Mouse (Mus musculus) neural tube, embryonic 11.5 days (tissue): ENCODE data around the gene Mrpl23. TPM values are rescaled to one million over a fixed set of nuclear protein-coding genes. Genes with fewer than 3 reads are reported as not detected.
A peak's percentile ranks its signal among the peaks of the same experiment; 100 is the strongest.

Experiments used
- ATAC-seq: fragments of 200-750 bp; cut with Nextera tagmentation; 2 replicates; pipeline ENCODE4 v1.8.0; 2017; ENCODE audit warnings: moderate number of reproducible peaks, mild to moderate bottlenecking, moderate TSS enrichment, moderate library complexity; ENCODE audit not compliant: insufficient read depth, low FRiP score, low TSS enrichment
- DNase-seq: peaks from one replicate; pipeline ENCODE4 v3.0.0-alpha.2; 2015; ENCODE audit warnings: low spot score
- H3K27ac ChIP-seq: fragments of 300-500 bp; sonication (generic); 2 replicates; pipeline ENCODE4 v1.5.1; 2014; ENCODE audit warnings: low read depth, mild to moderate bottlenecking, low read length
- H3K27me3 ChIP-seq: fragments of 300-500 bp; sonication (generic); 2 replicates; pipeline ENCODE4 v1.6.1; 2014; ENCODE audit warnings: mild to moderate bottlenecking, low read length, mixed read lengths; ENCODE audit not compliant: control insufficient read depth, insufficient read depth
- H3K36me3 ChIP-seq: fragments of 300-500 bp; sonication (generic); 2 replicates; pipeline ENCODE4 v1.6.1; 2014; ENCODE audit warnings: mild to moderate bottlenecking, low read length, moderate library complexity, mixed read lengths; ENCODE audit not compliant: control insufficient read depth, insufficient read depth
- H3K4me1 ChIP-seq: fragments of 300-500 bp; sonication (generic); 2 replicates; pipeline ENCODE4 v1.6.1; 2014; ENCODE audit warnings: low read length, mixed read lengths; ENCODE audit not compliant: control insufficient read depth, insufficient read depth
- H3K4me2 ChIP-seq: fragments of 300-500 bp; sonication (generic); 2 replicates; pipeline ENCODE4 v1.6.1; 2014; ENCODE audit warnings: low read depth, mild to moderate bottlenecking, moderate library complexity
- H3K4me3 ChIP-seq: fragments of 300-500 bp; sonication (generic); 2 replicates; pipeline ENCODE4 v1.5.1; 2014; ENCODE audit warnings: low read depth, low read length
- H3K9ac ChIP-seq: fragments of 300-500 bp; sonication (generic); 2 replicates; pipeline ENCODE4 v1.6.1; 2014; ENCODE audit warnings: mild to moderate bottlenecking, low read length
- H3K9me3 ChIP-seq: fragments of 300-500 bp; sonication (generic); 2 replicates; pipeline ENCODE4 v1.6.1; 2016; ENCODE audit warnings: low read length; ENCODE audit not compliant: control insufficient read depth
- WGBS: fragments of 180-500 bp; shearing (Covaris S2); extraction: QIAGEN DNeasy Blood & Tissue Kit; methylation state at CpG from one replicate; pipeline ENCODE4 v1.1.7; 2014; 5-methylcytosine and 5-hydroxymethylcytosine counted together
- polyA plus RNA-seq: library from polyadenylated mRNA; unstranded; fragments of >200 nt; fragmentation: Nextera tagmentation; extraction: Ambion mirVana; gene quantifications from 2 replicates; pipeline ENCODE4 v1.2.1, GENCODE M21; 2014

The Mrpl23 gene
- polyA plus RNA-seq, 1 experiment from 2014 or later: 10.6 TPM

DNA sequence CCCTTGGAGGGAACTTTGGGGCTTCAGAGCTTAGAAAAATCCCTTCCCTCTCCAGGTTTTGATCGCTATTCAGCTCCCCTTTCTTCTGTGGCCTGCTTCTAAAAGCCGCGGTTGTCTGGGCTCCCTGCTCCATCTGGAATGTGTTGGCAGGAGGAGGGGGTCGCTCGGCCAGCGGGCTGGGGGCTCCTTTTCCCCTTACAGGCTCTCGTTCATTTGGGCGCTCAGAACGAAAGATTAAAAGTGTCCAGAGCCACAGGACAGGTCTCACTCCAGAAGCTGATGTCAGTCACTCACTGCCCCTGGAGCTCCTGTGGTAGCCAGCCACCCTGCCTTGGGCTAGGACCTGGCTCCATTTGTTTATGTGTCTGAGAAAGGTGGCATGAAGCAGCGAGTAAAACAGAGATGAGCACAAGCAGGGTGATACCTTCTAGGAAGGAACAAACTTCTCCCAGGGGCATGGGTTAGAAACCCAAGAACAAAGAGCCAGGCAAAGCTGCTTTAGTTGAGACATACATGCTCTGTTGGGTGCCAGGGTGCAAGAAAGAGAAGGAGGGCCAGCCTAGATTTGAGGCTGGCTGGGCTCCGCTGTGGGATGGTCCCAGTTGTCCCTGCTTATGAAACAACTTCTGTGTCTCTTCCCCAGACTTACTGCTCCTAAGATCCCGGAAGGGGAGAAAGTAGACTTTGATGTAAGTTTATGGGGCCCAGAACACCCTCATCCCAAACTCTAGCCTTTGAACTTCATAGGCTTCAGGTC, 22.3 kb upstream of the Mrpl23 start:
- Histone ChIP-seq H3K27me3 (peaks cover 6% of the 10 kb centered on the region; the same call in 1 of the 2 replicates), H3K36me3 (no peaks in the 10 kb centered on the region), H3K9ac (peak overlapping the region; percentile 7; the same call in 1 of the 2 replicates), H3K27ac (peak overlapping the region; percentile 83), H3K4me3 (no peak overlapping the region; the same call in 1 of the 2 replicates), H3K4me2 (peak overlapping the region; percentile 22; the same call in 1 of the 2 replicates), H3K4me1 (peaks cover 23% of the 10 kb centered on the region), H3K9me3 (no peaks in the 10 kb centered on the region)
- DNase-seq (peak; percentile 76), ATAC-seq (no peak)
- 7% methylated on average over 12 of the region's 12 CpGs for WGBS

DNA sequence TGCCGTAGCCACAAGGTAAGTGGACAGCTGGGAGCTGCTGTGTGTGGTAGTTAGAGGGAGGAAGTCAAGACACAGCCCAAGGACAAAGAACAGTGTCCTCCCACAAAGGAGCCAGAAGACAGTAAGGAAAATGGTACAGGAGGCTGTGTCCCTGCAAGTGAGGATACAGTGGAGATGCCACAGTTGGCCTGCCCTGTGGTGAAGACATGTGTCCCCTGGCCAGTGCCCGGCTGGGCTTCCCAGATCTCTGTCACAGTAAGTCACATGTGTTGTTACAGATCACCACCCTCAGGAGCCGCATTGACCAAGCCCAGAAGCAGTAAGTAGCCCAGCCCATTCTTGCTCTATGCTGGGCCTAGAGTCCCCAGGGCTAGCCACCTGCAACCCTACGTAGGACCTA, 18.4 kb upstream of the Mrpl23 start:
- no peak for DNase-seq
- Histone ChIP-seq H3K9ac (no peak overlapping the region), H3K4me3 (no peak overlapping the region), H3K36me3 (no peaks in the 10 kb centered on the region), H3K27me3 (0 out of 2 replicates have a peak, but pooled peaks cover 3% of the 10 kb centered on the region), H3K9me3 (no peaks in the 10 kb centered on the region), H3K4me1 (peaks cover 25% of the 10 kb centered on the region), H3K4me2 (no peak overlapping the region), H3K27ac (no peak overlapping the region)
- 83% methylated on average over 4 of the region's 4 CpGs for WGBS
- ATAC-seq: no peak

DNA sequence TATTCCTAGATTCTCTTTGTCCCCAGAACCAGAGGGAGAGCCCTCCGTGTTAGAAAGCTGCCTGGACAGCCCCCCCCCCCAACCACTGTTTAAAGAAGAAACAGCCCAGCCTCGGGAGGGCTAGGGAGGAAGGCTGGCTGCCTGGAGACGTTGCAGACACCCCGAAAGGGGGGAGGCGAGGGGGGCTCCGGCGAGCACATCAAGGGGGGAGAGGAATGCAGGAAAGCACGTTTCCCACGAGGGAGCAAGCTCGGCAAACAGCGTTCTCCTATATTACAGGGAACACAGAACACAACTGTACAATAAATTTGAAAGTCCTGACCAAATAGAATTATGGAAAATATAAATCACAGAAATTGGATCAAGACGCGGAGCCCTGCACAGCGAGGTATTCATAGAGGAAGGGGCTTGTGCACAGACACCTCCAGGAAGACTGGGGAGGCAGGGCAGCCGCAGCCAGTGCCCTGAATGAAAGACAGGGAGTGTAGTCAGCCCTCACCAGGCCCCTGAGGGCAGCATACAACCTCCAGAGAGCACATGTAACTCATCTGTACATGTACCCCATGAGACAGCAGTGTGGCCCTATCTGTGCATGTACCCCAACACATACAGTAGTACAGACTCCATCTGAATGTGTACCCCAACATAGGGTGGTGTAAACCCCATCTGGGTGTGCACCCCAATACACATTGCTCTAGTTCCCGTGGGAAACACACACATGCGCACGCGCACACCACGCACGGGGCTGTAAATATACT, 16.1 kb upstream of the Mrpl23 start:
- Histone ChIP-seq H3K4me1 (peaks cover 10% of the 10 kb centered on the region), H3K4me2 (no peak overlapping the region), H3K36me3 (no peaks in the 10 kb centered on the region), H3K9ac (no peak overlapping the region), H3K9me3 (no peaks in the 10 kb centered on the region), H3K27me3 (0 out of 2 replicates have a peak, but pooled peaks cover 3% of the 10 kb centered on the region), H3K27ac (peak overlapping the region; percentile 5; the same call in 1 of the 2 replicates), H3K4me3 (no peak overlapping the region)
- ATAC-seq (no peak), DNase-seq (peak; percentile 39)
- WGBS: 53% methylated on average over 21 of the region's 21 CpGs

DNA sequence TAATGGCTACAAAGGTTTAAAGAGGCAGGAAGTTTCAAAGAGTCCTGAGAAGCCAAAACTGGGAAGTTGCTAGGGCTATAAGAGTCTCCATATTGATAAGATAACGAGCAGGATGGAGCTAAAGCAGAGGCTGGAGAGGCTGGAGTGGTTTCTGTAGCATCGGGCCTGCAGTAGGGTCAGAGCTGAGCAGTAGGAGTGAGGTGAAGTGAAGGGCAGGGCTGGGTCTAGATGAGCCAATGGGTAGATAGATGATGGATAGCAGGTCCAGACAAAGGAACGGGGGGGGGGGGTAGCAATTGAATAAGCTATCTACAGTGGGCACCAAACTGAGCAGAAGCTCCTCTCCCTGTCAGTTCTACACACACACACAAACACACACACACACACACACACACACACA, 15.0 kb upstream of the Mrpl23 start:
- no peak for ATAC-seq
- H3K4me1 ChIP-seq: peaks cover 10% of the 10 kb centered on the region

DNA sequence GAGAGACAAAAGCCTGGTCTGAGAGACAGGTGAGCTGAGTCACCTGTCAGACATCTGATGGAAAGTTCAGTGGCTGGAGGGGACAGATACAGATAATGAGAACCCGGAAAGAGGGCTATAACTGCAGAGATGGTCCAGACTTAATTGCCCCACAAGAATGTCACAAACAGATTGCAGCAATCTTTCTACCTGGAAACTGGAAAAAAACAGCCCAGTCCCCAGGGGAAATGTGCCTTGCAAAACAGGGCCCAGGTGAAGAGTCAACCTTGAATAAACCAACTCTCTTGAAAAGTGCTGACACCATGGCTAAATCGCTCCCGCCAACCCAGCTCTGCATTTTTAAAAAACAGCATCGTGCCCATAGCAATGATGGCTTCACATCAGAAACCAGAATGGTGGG, 12.2 kb upstream of the Mrpl23 start:
- Histone ChIP-seq H3K4me2 (no peak overlapping the region), H3K27me3 (no peaks in the 10 kb centered on the region), H3K9ac (no peak overlapping the region), H3K4me3 (no peak overlapping the region), H3K9me3 (no peaks in the 10 kb centered on the region), H3K4me1 (peaks cover 24% of the 10 kb centered on the region), H3K36me3 (no peaks in the 10 kb centered on the region), H3K27ac (no peak overlapping the region)
- 86% methylated on average over 4 of the region's 4 CpGs for WGBS
- DNase-seq (no peak), ATAC-seq (no peak)

More for the DNA sequence above, 15.0 kb upstream of the Mrpl23 start:
- Histone ChIP-seq H3K36me3 (no peaks in the 10 kb centered on the region), H3K4me2 (no peak overlapping the region), H3K9me3 (no peaks in the 10 kb centered on the region), H3K27ac (no peak overlapping the region), H3K27me3 (0 out of 2 replicates have a peak, but pooled peaks cover 3% of the 10 kb centered on the region), H3K4me3 (no peak overlapping the region), H3K9ac (no peak overlapping the region)
- no peak for DNase-seq
- WGBS: 86% methylated on average over 3 of the region's 3 CpGs

DNA sequence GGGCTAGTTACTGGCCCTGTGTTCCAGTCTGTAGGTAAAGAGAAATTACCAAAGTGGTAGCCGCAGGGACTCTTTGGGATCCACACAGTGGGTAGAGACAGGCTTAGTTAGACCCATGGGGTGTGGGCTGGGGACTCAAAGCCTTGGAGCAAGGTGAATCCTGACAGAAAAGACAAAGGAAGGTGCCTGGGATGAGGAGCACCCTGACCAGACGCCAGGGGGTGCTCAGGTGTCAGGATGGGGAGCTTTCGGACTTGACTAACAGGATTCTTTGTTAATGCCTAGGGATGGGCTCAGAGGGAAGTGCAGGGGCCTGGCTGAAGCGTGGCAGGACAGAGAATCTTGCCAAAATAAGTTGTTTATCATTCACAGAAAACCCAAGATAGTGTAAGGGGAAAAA, 10.1 kb upstream of the Mrpl23 start:
- DNase-seq (peak; percentile 44), ATAC-seq (no peak)
- no peak overlapping the region for H3K4me3 ChIP-seq
- H3K4me1 ChIP-seq: peaks cover 20% of the 10 kb centered on the region
- WGBS: 21% methylated on average over 4 of the region's 4 CpGs
- H3K9me3 ChIP-seq: no peaks in the 10 kb centered on the region
- no peak overlapping the region for H3K4me2 ChIP-seq
- no peaks in the 10 kb centered on the region for H3K27me3 ChIP-seq
- H3K27ac ChIP-seq: 0 out of 2 replicates have a peak overlapping the region, but pooled peaks have one; percentile 11
- no peak overlapping the region for H3K9ac ChIP-seq
- H3K36me3 ChIP-seq: no peaks in the 10 kb centered on the region

DNA sequence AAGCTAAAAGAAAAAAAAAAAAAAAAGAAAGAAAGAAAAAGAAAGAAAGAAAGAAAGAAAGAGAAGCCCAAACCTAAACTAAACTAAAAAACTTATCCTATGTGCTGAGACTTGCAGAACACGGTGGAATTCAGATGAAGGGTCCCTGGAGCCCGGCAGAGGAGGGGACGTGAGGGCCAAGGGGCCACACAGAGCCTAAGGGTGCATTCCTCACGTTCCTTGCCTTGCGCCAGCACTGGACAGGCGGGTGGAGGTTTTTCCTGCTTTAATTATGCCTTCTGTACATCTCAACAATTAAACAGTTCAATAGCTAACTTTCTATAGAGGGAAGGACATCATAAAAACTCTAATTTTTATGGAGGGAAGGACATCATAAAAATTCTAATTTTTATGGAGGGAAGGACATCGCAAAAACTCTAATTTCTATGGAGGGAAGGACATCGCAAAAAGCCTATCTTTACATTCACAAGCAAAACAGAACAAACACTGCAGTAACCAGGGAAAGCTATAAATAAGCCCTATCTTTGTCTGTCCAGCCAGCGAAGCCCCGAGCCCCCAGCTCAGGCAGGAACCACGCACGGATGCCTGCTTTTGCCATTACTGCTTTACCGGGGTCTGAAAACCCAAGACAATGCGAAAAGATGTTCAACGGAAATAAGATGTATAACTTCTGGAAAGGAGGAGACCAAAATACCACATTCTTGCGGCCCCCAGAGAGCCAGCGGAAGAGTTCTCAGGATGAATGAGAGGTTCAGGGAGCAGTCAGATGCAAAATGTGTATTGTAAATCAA, 9.1 kb upstream of the Mrpl23 start:
- no peaks in the 10 kb centered on the region for H3K9me3 ChIP-seq
- no peak for ATAC-seq
- H3K36me3 ChIP-seq: no peaks in the 10 kb centered on the region
- peaks cover 20% of the 10 kb centered on the region for H3K4me1 ChIP-seq
- peak overlapping the region; percentile 54 for H3K27ac ChIP-seq
- 14% methylated on average over 17 of the region's 17 CpGs for WGBS
- no peaks in the 10 kb centered on the region for H3K27me3 ChIP-seq
- H3K4me2 ChIP-seq: no peak overlapping the region
- no peak overlapping the region for H3K4me3 ChIP-seq
- no peak overlapping the region for H3K9ac ChIP-seq
- DNase-seq: peak; percentile 46

DNA sequence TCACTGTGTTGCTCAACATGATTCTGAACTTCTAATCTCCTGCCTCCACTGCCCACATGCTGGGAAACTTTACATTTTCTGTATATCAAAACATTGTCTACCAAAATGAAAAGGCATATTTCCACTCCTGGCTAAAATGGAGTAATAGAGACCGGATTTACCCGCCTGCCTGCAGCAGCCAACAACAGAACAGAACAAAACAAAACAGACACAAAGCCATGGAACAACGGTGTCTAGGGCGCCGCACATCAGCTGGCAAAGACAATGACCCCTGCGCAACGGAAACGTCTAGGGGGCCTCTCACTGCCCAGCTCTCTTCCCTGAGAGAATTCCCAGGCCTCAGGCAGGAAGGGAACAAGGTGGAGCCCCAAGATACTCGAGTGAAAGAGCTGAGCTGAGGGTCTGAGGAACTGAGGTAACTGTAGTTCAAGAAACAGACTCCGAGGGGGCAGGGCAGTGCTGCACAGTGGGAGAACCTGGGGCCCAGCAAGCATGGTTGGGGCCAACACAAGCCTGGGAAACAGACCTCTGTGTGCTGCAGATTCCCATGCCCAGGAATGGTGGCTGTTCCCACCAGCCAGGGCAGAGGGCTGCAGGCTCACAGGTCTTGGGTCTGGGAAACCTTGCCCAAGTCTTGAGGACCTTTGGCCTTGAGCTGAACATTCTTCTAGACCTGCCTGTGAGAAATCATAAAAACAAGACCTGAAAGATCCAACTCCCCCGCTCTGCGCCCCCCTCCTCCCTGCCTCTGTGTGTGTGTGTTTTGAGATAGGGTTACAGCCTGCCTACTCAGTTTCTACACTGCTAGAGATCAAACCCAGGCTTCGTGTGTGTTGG, 6.9 kb upstream of the Mrpl23 start:
- ATAC-seq (no peak), DNase-seq (peak; percentile 37)
- H3K9ac ChIP-seq: no peak overlapping the region
- H3K4me1 ChIP-seq: peaks cover 20% of the 10 kb centered on the region
- H3K27ac ChIP-seq: peak overlapping the region; percentile 23
- no peaks in the 10 kb centered on the region for H3K36me3 ChIP-seq
- no peak overlapping the region for H3K4me3 ChIP-seq
- no peaks in the 10 kb centered on the region for H3K27me3 ChIP-seq
- no peaks in the 10 kb centered on the region for H3K9me3 ChIP-seq
- no peak overlapping the region for H3K4me2 ChIP-seq
- WGBS: 27% methylated on average over 13 of the region's 13 CpGs
